Mouse (Mus musculus): ENCODE measurements around the gene Snrnp70.
"Not testable (repeated sequence)": the region's sequence is repeated elsewhere in the genome, so short reads cannot be mapped to it uniquely, and the experiment has no call there.

Snrnp70 gene

GRCm38 (mm10) chr7:45409497-45410163 is 14.1 kb upstream of the Snrnp70 start:
- DNase-seq (ENCODE audit: low spot score), result no peak

GRCm38 (mm10) chr7:45408949-45409348 is 13.4 kb upstream of the Snrnp70 start:
- no peak for DNase-seq (ENCODE audit: low spot score)

- no peak for DNase-seq (ENCODE audit: low spot score)
Measured at GRCm38 (mm10) chr7:45408351-45408750, 12.8 kb upstream of the Snrnp70 start.

- DNase-seq (ENCODE audit: low spot score), result no peak
Measured at GRCm38 (mm10) chr7:45407836-45408235, 12.3 kb upstream of the Snrnp70 start.

DNA sequence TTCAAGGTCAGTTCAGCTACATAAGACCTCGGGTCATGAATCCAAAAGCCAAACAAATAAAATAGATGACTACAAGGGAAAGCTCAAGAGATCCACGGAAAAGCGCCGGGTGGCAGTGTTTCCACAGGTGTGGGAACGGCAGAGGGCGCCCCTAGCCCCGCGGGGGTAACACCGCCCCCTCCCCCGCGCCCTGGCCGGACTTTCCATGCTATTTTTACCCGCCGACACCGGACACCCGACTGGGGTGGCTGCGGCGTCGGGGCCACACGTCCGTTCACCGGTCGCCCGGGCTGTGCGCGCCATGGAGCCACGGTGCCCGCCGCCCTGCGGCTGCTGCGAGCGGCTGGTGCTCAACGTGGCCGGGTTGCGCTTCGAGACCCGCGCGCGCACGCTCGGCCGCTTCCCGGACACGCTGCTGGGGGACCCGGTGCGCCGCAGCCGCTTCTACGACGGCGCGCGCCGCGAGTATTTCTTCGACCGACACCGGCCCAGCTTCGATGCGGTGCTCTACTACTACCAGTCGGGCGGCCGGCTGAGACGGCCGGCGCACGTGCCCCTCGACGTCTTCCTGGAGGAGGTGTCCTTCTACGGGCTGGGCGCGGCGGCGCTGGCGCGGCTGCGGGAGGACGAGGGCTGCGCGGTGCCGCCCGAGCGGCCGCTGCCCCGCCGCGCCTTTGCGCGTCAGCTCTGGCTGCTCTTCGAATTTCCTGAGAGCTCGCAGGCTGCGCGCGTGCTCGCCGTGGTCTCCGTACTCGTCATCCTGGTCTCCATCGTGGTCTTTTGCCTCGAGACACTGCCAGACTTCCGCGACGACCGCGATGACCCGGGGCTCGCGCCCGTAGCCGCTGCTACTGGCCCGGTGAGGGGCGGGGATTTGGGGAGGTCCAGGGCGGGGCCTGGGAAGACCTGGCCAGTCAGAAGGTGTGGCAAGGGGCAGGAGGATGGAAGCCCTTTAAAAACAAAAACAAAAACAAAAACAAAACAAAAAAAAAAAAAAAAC is 10.9 kb upstream of the Snrnp70 start:
- no peak for DNase-seq (ENCODE audit: low spot score)

DNA sequence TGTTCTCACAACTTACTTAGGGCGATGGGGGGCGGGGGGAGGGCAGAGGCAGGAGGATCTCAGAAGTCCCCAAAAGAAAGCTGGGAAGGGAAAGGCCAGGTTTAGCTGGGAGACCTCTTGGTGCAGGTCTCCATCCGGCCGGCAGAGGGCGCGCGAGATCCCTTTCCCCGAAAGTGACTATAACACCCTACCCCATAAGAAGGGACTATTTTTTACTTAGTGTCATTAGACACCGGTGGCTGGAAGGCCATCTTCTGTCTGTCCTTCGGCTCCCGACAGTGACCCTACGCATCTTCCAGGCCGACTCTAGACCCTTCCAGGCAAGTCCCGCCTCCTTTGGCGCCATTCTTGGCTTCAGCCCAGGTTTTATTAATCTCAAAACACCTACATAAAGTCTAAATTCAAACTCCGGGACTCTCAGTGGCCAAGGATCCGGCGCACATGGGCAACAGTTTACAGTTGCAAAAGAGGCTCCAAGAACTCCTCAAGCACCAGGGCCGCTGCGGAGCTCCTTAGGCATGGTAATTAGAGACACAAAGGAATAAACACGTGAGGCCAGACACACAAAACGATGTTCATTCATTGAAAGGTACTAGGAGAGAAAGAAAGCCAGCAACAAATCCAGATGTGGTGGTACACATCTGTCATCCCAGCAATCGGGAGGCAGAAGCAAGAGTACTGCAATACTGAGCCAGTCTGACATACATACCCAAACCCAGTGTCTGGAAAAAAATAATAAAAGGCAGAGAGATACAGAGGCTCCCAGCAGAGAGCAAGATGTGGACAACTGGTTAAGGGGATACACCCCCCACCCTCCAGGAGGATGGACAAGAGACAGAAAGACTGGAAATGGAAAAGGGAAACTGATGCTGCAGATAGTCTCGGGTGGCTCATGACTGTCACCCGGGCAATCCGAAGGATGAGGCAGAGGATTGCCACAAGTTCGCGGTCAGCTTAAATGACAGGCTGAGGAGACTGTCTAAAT is 9.8 kb upstream of the Snrnp70 start, which contains the start of gene Kcna7:
Gene Kcna7, plus strand, starts transcription at position 563 of the 985 bp plus-strand sequence.
- DNase-seq (ENCODE audit: low spot score), result peak; percentile 65

- no peak for DNase-seq (ENCODE audit: low spot score)
Measured at GRCm38 (mm10) chr7:45403532-45404261, 8.2 kb upstream of the Snrnp70 start.

DNA sequence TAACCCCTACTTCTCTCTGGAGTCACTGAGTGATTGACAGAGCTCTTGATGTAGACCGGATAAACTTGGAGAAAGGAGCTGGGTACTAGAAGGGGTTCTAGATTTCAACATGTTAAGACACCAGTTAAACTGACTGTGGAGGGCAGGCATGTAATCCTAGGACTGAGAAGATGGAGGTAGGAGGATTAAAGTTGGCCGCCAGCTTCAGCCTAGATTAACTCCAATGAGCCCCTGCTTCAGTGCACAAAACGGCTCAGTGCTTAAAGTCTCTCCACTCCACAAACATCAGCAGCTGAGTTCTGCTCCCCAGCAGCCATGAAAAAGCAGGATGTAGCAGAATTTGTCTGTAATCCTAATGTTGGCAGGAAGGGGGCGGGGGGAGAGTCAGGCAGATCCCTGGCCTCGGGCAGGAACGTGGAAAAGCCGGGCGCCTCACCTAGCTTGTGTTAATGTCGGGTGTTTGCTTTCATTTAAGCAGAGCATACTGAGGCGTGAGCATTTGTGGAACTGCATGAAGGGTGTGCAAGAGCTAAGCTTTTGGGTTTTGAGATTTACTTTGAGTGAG is 6.1 kb upstream of the Snrnp70 start:
- DNase-seq (ENCODE audit: low spot score), result no peak

GRCm38 (mm10) chr7:45396787-45397186 is 1.2 kb upstream of the Snrnp70 start:
- no peak for DNase-seq (ENCODE audit: low spot score)

GRCm38 (mm10) chr7:45396337-45396775 is 814 bp upstream of the Snrnp70 start:
- DNase-seq (ENCODE audit: low spot score), result not testable (repeated sequence)

DNA sequence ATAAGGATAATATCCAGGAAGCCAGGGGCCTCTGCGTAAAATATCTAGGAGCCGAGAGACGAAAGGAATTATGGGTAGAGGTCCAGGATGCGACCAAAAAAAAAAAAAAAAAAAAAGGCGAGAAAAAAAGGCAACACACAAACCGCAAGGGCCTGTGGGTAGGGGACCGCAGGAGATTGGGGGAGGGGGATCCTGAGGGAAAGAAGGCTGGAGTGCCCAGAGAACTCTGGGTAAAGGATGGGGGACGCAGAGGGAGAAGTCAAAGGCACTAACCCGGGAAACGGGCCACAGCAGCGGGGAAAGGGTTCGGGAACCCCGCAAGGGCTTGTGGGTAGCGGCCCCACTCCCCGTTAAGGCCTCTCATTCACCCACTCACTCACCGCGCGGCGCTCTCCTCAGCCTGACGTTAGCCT is 407 bp downstream of the Snrnp70 start:
- DNase-seq (ENCODE audit: low spot score), result no peak

DNA sequence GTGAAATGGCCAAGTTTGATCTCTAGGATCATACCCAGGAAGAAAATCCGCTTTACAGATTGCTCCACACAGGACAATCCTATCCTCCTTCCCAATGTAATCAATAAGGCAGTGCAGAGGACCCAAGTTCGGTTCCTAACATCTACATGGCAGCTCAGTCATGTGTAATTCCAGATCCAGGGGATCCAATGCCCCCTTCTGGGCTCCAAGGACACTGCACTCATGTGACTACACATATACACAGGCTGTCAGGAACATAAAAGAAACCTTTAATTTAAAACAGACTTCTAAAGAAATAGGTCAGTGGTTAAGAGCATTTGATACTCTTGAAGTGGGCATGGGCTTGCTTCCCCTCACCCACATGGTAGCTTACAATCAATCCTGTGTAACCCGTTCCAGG is 9.5 kb downstream of the Snrnp70 start:
- no peak for DNase-seq (ENCODE audit: low spot score)

- no peak for DNase-seq (ENCODE audit: low spot score)
Measured at GRCm38 (mm10) chr7:45376057-45376456, 19.5 kb downstream of the Snrnp70 start.

GRCm38 (mm10) chr7:45374620-45375019 is 20.9 kb downstream of the Snrnp70 start:
- no peak for DNase-seq (ENCODE audit: low spot score)

DNA sequence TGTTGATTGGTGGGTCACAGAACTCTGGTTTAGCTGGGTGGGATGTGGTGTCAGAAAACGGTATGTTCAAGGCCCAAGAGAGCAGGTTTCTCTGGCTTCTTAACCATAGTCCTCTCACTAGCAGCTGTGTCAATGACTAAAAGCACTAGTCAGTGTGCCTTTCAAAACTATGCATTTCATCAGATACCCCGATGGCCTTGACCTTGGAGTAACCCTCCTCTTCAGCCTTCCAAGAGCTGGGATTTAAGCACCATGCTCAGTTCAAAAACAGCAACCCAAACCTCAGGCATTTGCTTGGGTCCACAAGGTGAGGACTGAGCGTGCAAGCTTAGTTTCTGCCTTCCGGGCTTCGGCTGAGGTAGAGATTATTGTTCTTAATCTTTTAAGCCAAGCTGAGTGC is 23.2 kb downstream of the Snrnp70 start:
- no peak for DNase-seq (ENCODE audit: low spot score)

DNA sequence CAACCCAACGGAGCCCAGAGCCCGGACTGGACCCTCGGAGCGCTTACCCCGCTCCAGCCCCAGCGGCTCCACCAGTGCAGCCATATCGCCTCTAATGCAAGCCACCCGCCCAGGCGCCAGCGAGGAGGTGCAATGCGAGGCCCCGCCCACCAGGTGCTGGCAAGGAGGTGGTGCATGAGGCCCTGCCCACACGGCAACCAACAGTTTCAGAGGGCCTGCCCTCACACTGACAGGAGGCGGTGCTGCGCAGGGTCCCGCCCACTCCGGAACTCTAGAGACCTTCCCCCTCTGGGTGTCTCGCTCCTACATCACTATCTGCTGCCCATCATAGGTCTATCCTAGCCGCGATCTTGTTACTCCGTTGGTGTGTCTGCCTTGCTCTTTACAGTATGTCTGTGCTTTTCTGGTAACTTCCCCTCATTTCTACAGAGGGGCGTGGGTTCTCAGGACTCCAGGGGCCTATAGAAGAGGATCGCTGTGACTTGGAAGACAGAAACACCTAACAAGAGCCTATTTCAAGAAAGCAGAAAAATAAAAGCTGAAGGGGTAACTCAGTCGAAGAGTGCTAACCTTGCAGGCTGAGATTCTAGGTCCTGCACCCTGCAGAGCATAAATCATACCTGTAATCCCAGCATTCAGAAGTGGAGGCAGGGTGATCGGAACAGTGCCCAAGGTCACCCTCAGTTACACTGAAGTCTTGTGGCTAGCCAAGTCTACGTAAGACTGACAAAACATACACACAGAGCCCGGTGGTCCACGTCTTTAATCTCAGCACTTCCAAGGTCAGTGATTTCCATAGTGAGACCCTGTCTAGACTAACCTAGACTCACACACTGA is 24.8 kb downstream of the Snrnp70 start, which contains the start of gene Lin7b:
Gene Lin7b, minus strand, starts transcription at position 109 of the 837 bp plus-strand sequence.
- DNase-seq (ENCODE audit: low spot score), result peak; percentile 76

DNA sequence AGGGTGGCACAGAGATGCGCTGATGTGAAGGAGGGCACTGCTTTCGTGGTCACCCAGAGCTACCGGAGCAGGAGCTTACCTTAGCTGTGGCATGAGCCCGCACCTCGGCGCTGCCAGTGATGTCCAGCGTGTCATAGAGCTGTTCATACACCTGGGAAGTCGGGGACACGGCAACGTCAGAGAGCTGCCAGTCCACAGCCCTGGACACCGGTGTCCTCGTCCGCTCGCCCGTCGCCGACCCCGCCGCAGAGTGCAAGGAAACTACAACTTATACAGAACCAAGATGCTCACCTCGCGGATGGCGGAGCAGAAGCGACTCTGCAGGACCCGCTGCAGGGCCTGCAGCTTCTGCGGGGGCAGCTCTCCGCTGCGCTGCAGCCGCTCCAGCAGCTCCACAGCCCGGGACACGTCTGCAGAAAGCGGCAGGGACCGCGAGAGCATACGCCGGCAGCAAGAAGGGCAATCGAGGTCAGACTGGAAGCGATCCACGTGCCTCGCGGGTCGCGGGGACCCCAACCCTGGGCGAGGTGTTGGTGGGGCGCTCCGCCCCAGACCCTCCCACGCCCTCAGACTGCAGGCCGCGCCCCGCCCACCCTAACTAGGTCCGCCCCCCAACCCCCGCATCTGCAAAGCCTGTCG is 25.6 kb downstream of the Snrnp70 start:
- no peak for DNase-seq (ENCODE audit: low spot score)

- no peak for DNase-seq (ENCODE audit: low spot score)
Measured at GRCm38 (mm10) chr7:45369022-45369745, 26.4 kb downstream of the Snrnp70 start.
